Mouse (Mus musculus): ENCODE measurements around the gene Mettl24.

The Mettl24 gene

GRCm38 (mm10) chr10:40684326-40684725, 1.2 kb downstream of the Mettl24 start:
- DNase-seq (ENCODE audit: low spot score in 2 of 2) = no peak

GRCm38 (mm10) chr10:40685641-40686040, 2.6 kb downstream of the Mettl24 start:
- DNase-seq (ENCODE audit: low spot score in 2 of 2) = no peak

- DNase-seq (ENCODE audit: low spot score in 2 of 2) = no peak
Observed at GRCm38 (mm10) chr10:40686976-40687375, 3.9 kb downstream of the Mettl24 start.

- DNase-seq (ENCODE audit: low spot score in 2 of 2) = no peak
Observed at GRCm38 (mm10) chr10:40687407-40687806, 4.3 kb downstream of the Mettl24 start.

GRCm38 (mm10) chr10:40688266-40688665, 5.2 kb downstream of the Mettl24 start:
- no peak for DNase-seq (ENCODE audit: low spot score in 2 of 2)

GRCm38 (mm10) chr10:40688873-40689272, 5.8 kb downstream of the Mettl24 start:
- no peak for DNase-seq (ENCODE audit: low spot score in 2 of 2)

- no peak for DNase-seq (ENCODE audit: low spot score in 2 of 2)
Observed at GRCm38 (mm10) chr10:40698652-40699051, 15.6 kb downstream of the Mettl24 start.

- DNase-seq (ENCODE audit: low spot score in 2 of 2) = no peak
Observed at GRCm38 (mm10) chr10:40711127-40711526, 28.0 kb downstream of the Mettl24 start.

- DNase-seq (ENCODE audit: low spot score in 2 of 2) = peak; percentile 37 to 51
Observed at GRCm38 (mm10) chr10:40713018-40713608, 30.0 kb downstream of the Mettl24 start.

GRCm38 (mm10) chr10:40713829-40714228, 30.7 kb downstream of the Mettl24 start:
- no peak for DNase-seq (ENCODE audit: low spot score in 2 of 2)

GRCm38 (mm10) chr10:40715151-40715550, 32.1 kb downstream of the Mettl24 start:
- peak in 1 of 2 experiments; percentile 6 for DNase-seq (ENCODE audit: low spot score in 2 of 2)

- no peak for DNase-seq (ENCODE audit: low spot score in 2 of 2)
Observed at GRCm38 (mm10) chr10:40716296-40716695, 33.2 kb downstream of the Mettl24 start.

GRCm38 (mm10) chr10:40716713-40717112, 33.6 kb downstream of the Mettl24 start:
- no peak for DNase-seq (ENCODE audit: low spot score in 2 of 2)

- DNase-seq (ENCODE audit: low spot score in 2 of 2) = no peak
Observed at GRCm38 (mm10) chr10:40718362-40718761, 35.3 kb downstream of the Mettl24 start.

- DNase-seq (ENCODE audit: low spot score in 2 of 2) = no peak
Observed at GRCm38 (mm10) chr10:40719062-40719461, 36.0 kb downstream of the Mettl24 start.

- no peak for DNase-seq (ENCODE audit: low spot score in 2 of 2)
Observed at GRCm38 (mm10) chr10:40720883-40721282, 37.8 kb downstream of the Mettl24 start.

GRCm38 (mm10) chr10:40724342-40724741, 41.3 kb downstream of the Mettl24 start:
- no peak for DNase-seq (ENCODE audit: low spot score in 2 of 2)

- DNase-seq (ENCODE audit: low spot score in 2 of 2) = no peak
Observed at GRCm38 (mm10) chr10:40725066-40725465, 42.0 kb downstream of the Mettl24 start.

- no peak for DNase-seq (ENCODE audit: low spot score in 2 of 2)
Observed at GRCm38 (mm10) chr10:40725471-40725870, 42.4 kb downstream of the Mettl24 start.

- DNase-seq (ENCODE audit: low spot score in 2 of 2) = no peak
Observed at GRCm38 (mm10) chr10:40726288-40726902, 43.3 kb downstream of the Mettl24 start.

GRCm38 (mm10) chr10:40726989-40727388, 43.9 kb downstream of the Mettl24 start:
- no peak for DNase-seq (ENCODE audit: low spot score in 2 of 2)

- no peak for DNase-seq (ENCODE audit: low spot score in 2 of 2)
Observed at GRCm38 (mm10) chr10:40730200-40730599, 47.1 kb downstream of the Mettl24 start.

GRCm38 (mm10) chr10:40733291-40733690, 50.2 kb downstream of the Mettl24 start:
- no peak for DNase-seq (ENCODE audit: low spot score in 2 of 2)

- DNase-seq (ENCODE audit: low spot score in 2 of 2) = no peak
Observed at GRCm38 (mm10) chr10:40736172-40736571, 53.1 kb downstream of the Mettl24 start.
